Mouse (Mus musculus) thymus, adult 2 months (tissue): Measurements from ENCODE around the gene Gstm7.

Experiments
- CTCF ChIP-seq: fragments of 200-500 bp; IDR thresholded peaks from 2 replicates; pipeline ENCODE4 v1.5.1; 2012; ENCODE audit warnings: mild to moderate bottlenecking, control low read depth, low read length, moderate library complexity, borderline replicate concordance; ENCODE audit not compliant: control insufficient read depth, poor library complexity, insufficient read depth; ENCODE audit errors: extremely low read depth
- POLR2A ChIP-seq: fragments of 200-500 bp; IDR thresholded peaks from 2 replicates; pipeline ENCODE4 v1.6.1; 2012; ENCODE audit warnings: mild to moderate bottlenecking, low read length, control low read depth, moderate library complexity; ENCODE audit not compliant: control insufficient read depth, poor library complexity, insufficient read depth; ENCODE audit errors: extremely low read depth

- TF ChIP-seq CTCF (no peak), POLR2A (no peak)
Observed at GRCm38 (mm10) chr3:107966631-107967030, 35.0 kb upstream of the Gstm7 start.
